Mouse (Mus musculus): Measurements from ENCODE around the gene Bpifb5.
"Not testable (repeated sequence)": the region's sequence is repeated elsewhere in the genome, so short reads cannot be mapped to it uniquely, and the experiment has no call there.

Bpifb5 gene

DNA sequence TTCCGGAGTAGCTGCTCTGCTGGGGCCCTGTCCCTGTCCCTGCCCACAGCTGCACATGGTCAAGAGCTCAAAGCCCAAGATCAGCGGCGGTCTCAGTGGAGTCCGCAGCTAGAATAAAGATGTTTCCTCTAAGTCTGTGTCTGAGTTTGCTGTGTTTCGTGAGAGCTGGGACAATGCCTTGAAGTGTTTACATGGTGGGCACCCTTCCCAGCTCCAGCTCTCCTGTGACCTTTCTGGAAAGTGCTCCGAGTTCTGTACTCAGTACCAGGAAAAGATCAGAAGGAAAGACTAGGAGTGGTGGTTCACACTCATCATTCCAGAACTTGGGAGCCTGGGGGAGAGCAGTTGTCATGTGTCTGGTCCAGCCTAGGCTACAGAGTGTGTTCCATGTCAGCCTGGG is 17.2 kb downstream of the Bpifb5 start:
- DNase-seq (ENCODE audit: low spot score) = no peak

DNA sequence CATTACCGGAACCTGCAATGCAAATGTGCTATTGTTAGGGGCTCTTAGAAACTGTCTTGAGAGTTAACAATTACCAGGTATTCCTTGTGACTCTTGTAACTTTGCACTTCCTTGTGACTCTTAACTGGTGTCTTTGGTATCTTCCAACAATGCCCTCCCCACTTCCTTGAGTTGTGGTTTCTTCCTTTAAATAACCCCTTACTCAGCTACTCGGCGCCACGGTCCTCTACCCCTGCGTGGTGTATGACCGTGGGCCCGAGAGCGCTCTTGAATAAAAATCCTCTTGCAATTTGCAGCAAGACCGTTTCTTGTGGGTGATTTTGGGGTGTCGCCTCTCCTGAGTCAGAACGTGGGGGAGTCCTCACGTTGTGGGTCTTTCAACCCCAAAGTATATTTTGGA is 19.2 kb downstream of the Bpifb5 start:
- not testable (repeated sequence) for DNase-seq (ENCODE audit: low spot score)

DNA sequence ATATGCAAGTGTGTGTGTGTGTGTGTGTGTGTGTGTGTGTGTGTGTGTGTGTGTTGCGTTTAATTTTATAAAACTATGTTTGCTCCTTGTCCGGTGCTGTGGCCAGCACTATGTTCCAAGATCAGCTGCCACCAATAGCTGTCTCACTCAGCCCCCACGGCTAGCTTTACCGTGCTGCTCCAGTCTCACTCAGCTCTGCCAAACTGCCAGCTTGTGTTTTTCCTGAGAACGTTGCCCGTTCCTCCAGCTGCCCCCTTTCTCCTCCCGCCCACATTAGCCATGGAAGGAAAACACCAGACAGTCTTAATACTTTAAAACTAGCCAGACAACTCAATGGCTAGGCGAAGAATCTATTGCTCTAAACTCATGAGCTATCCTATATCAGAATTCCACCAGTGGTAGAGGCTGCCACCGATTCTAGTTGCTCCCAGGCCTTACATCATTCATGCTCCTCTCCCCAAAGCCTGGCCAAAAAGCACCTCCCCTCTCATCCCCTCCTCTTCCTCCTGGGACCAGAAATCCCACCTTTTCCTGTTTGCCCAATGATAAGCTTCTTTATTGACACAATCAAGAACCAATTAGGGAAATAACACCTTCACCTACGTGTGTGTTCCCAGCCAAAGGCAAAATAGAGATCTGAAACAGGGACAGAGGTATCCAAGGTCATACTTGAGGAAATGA is 20.0 kb downstream of the Bpifb5 start:
- no peak for DNase-seq (ENCODE audit: low spot score)

DNA sequence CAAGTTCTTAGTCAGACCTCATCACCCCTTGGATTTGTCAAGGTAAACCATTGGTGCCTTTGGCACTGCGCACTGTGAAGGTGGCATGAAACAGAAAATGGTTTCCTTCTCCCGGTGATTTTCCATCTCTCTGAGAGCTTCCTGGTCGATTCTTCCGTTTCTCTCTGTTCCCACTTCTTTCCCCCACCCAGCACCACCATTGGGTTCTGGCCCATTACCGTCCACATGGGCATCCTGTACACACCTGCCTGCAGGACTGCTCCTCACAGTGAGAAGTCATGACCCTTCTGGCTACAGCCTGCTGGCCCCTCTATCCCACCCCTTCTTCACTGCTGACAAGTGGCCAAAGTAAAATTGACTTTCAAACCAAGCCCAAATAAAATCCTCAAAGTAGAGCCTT is 21.8 kb downstream of the Bpifb5 start:
- DNase-seq (ENCODE audit: low spot score) = no peak

- DNase-seq (ENCODE audit: low spot score) = not testable (repeated sequence)
Measured at GRCm38 (mm10) chr2:154255254-154255653, 31.7 kb downstream of the Bpifb5 start.

- no peak for DNase-seq (ENCODE audit: low spot score)
Measured at GRCm38 (mm10) chr2:154255770-154256169, 32.2 kb downstream of the Bpifb5 start.

DNA sequence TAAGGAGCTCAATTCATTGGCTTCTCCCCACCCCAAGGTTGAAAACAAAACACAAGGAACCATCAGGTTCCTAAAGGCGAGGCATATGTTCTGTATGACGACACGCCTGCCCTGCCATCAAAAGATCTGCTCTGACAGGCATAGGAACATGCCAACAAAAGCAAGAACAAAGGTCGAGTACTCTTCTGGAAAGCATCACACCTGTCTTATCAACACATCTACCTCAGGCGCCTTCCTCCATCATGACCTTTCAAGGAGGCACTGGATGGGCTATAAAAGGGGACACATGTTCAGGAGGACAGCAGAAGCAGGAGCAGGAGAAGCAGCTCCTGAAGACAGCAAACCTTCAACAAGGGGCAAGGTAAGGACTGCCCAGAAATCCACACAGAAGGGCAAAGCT is 34.0 kb downstream of the Bpifb5 start, which contains the start of gene Bpifb9a:
Gene Bpifb9a, plus strand, starts transcription at position 301 of the 400 bp plus-strand sequence.
- not testable (repeated sequence) for DNase-seq (ENCODE audit: low spot score)

GRCm38 (mm10) chr2:154264397-154264796 is 40.9 kb downstream of the Bpifb5 start:
- DNase-seq (ENCODE audit: low spot score) = not testable (repeated sequence)
